Mouse (Mus musculus): ENCODE results near the gene Tas2r119.
"Not testable (repeated sequence)": the region's sequence is repeated elsewhere in the genome, so short reads cannot be mapped to it uniquely, and the experiment has no call there.

Tas2r119 gene

GRCm38 (mm10) chr15:32176989-32177388, at the start of gene Tas2r119:
Tas2r119 (plus strand) TSS chr15:32177289.
- no peak for DNase-seq (ENCODE audit: low read depth)

- no peak for DNase-seq (ENCODE audit: low read depth)
These were observed 44.8 kb upstream of the Tas2r119 start for GRCm38 (mm10) chr15:32132315-32132714.

DNA sequence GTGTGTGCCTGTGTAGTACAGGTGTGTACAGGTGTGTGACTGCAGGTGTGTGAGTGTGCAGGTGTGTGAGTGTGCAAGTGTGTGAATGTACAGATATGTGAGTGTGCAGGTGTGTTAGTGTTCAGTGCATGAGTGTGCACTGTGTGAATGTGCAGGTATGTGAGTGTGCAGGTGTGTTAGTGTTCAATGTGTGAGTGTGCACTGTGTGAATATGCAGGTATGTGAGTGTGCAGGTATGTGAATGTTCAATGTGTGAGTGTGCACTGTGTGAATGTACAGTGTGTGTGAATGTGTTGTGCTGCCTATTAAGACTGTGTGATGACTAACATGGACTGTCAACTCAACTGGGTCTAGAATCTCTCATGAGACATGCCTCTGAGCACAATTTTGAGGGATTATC, 35.4 kb upstream of the Tas2r119 start:
- DNase-seq (ENCODE audit: low read depth): no peak

GRCm38 (mm10) chr15:32144269-32144668, 32.8 kb upstream of the Tas2r119 start:
- no peak for DNase-seq (ENCODE audit: low read depth)

DNA sequence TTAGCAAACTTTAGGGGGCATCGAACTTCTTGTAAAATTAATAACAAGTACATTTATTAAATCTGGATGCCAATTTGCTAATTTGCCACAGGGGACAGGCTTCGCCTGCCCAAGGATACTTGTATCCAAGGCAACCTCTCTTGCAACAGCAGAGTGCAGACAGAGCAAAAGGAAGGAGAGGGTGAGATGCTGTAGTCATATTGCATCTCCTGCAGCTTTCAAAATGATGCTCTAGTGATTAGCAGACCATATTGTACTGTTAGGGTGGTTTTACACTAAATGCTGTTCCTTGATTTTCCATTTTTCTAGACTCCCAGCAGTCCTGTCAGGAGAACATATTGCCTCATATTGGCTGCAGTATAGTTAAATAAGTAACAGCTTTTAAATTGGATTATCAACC, 23.7 kb upstream of the Tas2r119 start:
- no peak for DNase-seq (ENCODE audit: low read depth)

- DNase-seq (ENCODE audit: low read depth): no peak
These were observed 23.1 kb upstream of the Tas2r119 start for GRCm38 (mm10) chr15:32153857-32154449.

DNA sequence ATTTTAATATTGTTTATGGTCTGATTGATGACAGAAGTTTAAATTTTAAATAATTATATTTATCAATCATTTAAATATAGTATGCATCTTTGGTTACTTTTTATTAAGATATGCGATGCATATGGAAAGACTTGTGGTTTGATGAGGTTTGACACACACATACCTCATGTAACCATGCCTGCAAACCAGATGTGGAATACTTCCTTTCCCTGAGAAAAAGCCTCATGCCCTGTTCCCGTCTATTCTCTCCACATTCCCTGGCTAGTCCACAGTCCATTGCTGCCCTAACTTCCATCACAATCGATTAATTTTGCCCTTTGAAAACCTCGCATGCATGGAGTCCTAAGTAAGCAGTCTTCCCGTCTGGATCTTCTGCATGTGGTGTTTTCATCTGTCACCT, 21.0 kb upstream of the Tas2r119 start:
- DNase-seq (ENCODE audit: low read depth): no peak

- no peak for DNase-seq (ENCODE audit: low read depth)
These were observed 16.8 kb upstream of the Tas2r119 start for GRCm38 (mm10) chr15:32160281-32160680.

GRCm38 (mm10) chr15:32171764-32172163, 5.3 kb upstream of the Tas2r119 start:
- DNase-seq (ENCODE audit: low read depth): no peak

DNA sequence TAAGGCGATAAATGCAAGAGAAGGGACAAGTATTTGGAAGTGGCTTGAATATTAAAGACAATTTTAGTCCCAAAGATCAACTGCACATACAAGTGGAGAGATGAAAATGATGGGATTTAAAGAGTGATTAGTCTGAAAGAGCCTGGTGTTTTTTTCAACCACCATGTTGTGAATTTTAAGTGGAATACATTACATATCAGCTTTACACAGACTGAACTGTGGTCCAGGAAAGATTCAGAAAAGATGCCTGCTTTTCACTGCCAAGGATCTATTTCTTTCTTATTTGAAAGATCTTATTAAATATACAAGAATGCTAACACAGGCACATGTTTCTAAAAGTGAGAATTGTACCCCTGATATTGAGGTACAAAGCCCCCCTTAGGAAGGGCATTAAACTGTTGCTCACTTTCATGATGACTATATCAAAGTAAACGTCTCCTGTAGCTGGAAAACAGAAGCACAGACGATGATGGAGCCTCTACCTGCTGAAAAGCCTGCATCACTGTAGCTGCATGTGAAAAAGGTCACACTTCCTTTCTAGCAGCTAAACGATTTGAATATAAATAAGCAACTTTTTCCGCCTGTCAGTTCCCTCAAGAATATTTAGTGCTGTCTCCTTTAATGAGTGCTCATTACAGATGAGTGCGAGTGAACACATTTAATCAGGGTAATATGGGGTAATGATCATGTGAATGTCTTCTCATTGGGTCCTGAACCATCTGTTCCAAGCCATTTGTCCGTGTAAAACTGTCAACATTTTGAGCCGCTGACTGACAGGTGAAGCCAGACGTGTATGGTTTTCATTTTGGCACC, 4.7 kb upstream of the Tas2r119 start:
- DNase-seq (ENCODE audit: low read depth): no peak

DNA sequence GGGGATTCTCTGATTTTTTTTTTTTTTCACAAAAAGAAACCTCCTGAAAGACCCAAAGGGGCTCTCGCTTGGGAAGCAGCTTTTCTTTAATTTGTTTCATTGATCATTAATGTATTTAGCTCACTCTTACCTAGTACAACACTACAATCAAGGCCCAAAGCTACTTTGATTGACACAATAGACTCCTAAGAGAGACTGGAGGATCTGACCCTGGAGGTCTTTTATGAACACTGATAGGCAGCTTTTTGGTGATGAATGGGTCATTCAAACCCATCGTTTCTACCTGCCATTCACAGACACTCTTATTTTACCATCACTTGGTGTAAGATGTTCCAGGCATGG, 4.1 kb upstream of the Tas2r119 start:
- DNase-seq (ENCODE audit: low read depth): no peak

GRCm38 (mm10) chr15:32180010-32180725, 3.1 kb downstream of the Tas2r119 start:
- DNase-seq (ENCODE audit: low read depth): no peak

GRCm38 (mm10) chr15:32182026-32182425, 4.9 kb downstream of the Tas2r119 start:
- no peak for DNase-seq (ENCODE audit: low read depth)

DNA sequence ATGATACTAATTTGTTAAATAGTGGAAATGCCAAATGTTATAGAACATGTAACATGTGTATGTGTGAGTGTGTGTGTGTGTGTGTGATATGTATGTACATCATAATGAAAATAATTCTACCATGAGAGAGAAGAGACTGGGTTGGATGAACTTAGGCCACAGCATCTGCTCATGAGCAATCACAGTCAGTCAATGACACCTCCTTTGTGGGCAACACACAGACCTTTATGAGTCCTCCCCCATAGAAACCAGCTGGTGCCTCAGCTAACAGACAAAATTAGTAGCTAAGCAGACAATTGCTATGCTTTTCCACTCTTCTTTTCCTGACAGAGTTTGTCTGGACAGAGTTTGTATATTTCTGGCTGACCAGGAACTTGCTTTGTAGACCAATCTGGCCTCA, 7.9 kb downstream of the Tas2r119 start:
- DNase-seq (ENCODE audit: low read depth): no peak

DNA sequence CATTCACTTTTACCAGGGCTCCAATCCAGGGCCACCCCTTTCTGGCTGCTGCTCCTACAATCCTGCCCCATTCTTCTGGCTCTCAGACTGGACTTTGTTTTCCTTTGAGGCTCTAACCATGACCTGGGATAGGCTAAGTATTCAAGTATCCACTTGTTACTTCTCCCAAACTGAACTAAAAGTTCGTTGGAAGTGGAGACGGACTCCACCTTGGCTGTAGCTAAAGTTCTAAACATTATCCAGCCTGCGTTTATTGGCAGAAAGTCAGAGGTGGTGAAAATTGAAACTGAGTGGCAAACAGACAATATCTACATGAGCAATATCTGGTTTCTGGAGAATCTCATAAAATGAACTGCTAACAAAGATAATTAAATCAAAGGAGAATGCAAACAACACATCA, 12.8 kb downstream of the Tas2r119 start:
- no peak for DNase-seq (ENCODE audit: low read depth)

- no peak for DNase-seq (ENCODE audit: low read depth)
These were observed 13.3 kb downstream of the Tas2r119 start for GRCm38 (mm10) chr15:32190436-32190835.

- no peak for DNase-seq (ENCODE audit: low read depth)
These were observed 15.9 kb downstream of the Tas2r119 start for GRCm38 (mm10) chr15:32192948-32193347.

DNA sequence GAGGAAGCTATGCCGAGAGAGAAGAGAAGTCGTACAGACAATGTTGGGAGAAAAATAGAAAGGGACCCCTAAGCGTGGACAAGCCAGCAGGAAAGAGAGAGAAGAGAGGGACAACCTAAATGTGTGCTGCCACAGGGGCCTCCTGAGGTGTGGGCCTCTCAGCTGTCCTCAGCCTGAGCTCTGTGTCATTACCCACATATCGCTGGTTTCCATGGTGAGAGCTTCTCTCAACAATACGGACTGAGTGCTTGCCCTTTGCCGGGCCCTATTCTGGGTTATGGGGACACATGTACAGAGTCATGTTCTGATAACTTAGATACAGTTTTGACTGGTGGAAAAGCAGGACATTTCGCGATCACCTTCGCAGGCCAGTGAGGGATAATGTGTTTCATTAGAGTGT, 21.0 kb downstream of the Tas2r119 start:
- no peak for DNase-seq (ENCODE audit: low read depth)

DNA sequence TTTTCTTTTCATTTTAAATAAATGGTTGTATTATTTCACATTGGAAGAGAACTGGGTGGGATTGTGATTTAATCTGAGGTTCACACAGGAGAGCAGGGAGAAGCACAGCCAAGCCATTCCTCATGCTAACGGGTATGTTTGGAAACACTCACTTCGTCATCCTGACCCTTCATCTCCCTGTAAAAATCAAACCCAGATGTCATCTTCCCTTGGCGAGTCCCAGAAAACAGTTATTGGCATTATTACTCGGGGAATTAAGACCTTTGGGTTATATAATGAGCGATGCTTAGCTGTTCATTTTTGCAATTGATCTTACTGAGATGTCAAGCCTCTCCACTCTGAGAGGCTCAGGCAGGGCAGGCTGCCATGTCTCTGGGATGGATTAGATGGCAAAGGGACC, 21.5 kb downstream of the Tas2r119 start:
- DNase-seq (ENCODE audit: low read depth): no peak

DNA sequence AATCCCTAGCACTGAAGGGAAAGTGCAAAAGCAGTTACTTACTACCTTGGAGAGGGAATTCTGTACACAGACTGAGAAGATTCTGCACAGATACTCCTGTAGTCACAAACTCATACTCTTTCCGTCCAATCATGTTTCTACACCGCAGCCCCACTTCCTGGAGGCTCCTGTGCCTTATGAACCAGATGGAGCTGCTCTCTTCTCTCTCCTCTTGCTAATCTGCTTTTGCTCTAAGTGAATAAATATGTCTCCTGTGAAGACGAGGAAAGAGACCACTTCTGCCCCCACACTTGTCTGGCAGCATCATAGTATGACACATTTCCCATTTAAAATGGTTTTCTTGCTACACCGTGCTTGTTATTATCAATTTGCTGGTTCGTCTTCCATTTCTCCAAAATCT, 26.2 kb downstream of the Tas2r119 start:
- DNase-seq (ENCODE audit: low read depth): no peak

DNA sequence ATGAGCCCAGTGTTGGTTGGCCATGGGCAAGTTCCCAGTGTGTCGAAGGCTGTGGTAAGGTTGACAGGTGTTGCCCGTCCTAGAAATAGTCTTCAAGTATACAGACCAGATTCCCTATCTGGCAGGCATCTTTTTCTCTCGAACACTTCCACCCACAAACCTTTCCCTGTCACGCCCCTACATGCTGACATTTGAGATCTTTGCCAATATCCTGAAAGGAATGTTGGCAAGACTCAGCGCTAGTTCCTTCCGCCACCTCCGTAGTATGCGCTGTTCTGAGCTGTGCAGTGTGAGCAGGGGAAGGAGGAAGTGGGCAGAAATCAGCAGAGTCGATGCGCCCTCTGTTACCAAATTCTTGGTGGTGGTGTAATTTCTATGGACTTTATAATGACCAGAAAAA, 27.8 kb downstream of the Tas2r119 start:
- no peak for DNase-seq (ENCODE audit: low read depth)

DNA sequence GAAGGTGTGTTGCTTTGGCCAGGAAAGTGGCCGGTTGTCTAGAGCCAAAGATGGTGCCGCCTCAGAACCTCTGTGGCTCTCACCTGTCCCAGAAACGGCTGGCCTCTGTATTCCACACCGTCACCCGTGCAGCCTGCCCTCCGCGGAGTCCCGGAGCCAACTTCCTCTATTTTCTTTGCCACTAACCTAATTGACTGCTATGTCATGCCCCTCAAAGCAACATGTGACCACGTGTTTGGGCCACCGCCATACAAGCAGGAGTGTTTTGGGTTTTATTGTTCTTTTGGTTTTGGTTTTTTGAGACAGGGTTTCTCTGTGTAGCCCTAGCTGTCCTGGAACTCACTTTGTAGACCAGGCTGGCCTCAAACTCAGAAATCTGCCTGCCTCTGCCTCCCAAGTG, 37.6 kb downstream of the Tas2r119 start:
- not testable (repeated sequence) for DNase-seq (ENCODE audit: low read depth)

- DNase-seq (ENCODE audit: low read depth): no peak
These were observed 45.9 kb downstream of the Tas2r119 start for GRCm38 (mm10) chr15:32223028-32223427.

Data from naive thymus-derived CD4-positive, alpha-beta T cell, adult 2 months (primary cell).